Mouse (Mus musculus) T-helper 17 cell (primary cell): ENCODE data around the gene Ddah1.

Source experiments
- in situ Hi-C, 2 experiments: fragments of 300-600 bp; cut with MboI, MseI; formaldehyde crosslinking; loops; 1 replicate in 1 of 2; 2 replicates in 1 of 2; pipeline ENCODE4 v1.15.1; 2025; ENCODE audit warnings: high pct_unique_total_duplicates in 2 of 2

Gene Ddah1

DNA sequence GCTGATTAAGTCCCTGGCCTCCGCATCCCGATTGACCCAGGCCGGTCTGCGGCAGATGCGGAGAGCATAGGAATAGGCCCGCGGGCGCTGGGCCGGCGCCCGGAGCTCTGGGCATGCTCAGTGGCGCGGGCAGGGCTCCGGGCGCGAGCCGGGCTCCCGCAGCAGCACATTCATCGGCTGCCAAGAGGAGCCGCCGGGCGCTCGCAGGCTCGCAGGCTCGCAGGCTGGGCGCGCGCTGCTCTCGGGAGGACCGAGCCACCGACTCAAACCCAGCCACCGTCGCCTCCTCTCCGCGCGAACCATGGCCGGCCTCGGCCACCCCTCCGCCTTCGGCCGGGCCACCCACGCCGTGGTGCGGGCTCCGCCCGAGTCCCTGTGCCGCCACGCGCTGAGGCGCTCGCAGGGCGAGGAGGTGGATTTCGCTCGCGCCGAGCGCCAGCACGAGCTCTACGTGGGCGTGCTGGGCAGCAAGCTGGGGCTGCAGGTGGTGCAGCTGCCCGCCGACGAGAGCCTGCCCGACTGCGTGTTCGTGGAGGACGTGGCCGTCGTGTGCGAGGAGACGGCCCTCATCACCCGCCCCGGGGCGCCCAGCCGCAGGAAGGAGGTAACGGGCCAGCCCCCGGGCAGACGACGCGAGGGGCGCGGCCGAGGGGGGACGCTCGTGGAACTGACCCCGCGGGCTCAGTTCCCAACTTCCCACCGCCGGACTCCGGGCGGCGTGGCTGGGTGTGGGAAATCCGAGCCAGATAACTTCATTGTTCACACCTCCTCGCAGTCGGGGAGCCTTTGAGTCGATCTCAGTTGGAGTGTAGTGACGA is at the start of gene Ddah1:
TSS of gene Ddah1 (plus strand) at position 115 of the 818 bp plus-strand sequence.
- in situ Hi-C loops = no loop called here

DNA sequence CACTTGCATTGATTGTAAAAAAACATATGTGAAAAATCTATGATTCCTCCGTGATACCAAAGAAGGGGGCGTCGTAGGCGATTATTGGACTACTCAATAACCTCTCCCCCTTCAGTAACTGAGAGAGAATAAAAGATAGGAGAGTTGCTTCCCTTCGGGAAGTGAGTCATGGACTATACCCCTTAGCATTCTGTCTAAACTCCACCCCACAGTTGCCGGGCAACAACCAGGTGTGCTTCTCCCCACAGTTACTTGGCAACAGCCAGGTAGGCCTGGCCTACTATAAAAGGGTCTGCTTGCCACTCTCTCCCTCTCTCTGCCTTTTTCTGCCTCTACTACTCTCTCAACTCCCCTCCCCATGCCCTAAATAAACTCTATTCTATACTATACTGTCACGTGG is 42.6 kb upstream of the Ddah1 start:
- in situ Hi-C loops = loop anchor here in 1 of 2 experiments (5.0 kb wide), 1 partner anchor 81 kb away; no protein-coding TSS in a partner anchor

- in situ Hi-C loops = loop anchor here in 1 of 2 experiments (5.0 kb wide), 1 partner anchor 78 kb away; no protein-coding TSS in a partner anchor
Observed at GRCm38 (mm10) chr3:145719660-145720059, 38.8 kb upstream of the Ddah1 start.

GRCm38 (mm10) chr3:145725078-145725477 is 33.4 kb upstream of the Ddah1 start:
- in situ Hi-C loops = no loop called here

DNA sequence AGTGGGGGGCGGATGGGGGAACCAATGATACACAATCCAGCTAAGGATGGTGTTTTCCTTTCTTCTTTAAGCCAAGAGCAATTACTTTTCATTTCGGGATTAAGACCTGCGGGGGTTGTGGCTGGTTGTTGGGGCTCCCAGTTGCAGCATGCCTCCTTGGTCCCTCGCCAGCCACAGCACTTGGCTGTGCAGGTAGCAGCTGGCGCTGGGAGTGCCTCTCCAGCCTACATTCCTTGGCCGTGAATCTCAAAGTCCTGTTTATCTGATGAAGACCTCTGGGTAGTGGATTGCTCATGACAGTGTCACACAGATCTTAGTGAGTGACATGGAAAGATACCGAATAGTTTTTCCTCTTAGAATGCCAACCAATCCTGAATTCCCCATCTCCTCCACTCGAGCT is 30.1 kb upstream of the Ddah1 start:
- in situ Hi-C loops = no loop called here

DNA sequence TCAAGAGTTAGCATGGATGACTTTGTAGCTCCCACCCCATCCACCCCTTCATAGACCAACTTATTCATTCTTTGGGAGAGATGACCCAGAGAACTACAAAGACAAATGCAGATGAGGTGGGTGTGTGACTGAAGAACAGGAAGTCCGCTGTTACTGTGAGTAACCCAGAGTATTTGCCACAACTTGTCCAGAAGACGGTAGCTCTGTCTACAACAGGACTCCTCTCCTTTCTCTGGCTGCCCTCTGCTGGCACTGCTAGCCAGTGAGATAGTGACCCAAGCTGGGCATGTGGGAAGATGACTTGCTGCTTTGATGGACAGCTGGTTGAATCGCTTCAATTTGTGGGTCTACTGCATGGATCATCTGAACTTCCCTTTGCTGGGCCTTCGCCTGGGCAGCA is 28.9 kb upstream of the Ddah1 start:
- in situ Hi-C loops = no loop called here

GRCm38 (mm10) chr3:145730092-145730491 is 28.4 kb upstream of the Ddah1 start:
- in situ Hi-C loops = no loop called here

DNA sequence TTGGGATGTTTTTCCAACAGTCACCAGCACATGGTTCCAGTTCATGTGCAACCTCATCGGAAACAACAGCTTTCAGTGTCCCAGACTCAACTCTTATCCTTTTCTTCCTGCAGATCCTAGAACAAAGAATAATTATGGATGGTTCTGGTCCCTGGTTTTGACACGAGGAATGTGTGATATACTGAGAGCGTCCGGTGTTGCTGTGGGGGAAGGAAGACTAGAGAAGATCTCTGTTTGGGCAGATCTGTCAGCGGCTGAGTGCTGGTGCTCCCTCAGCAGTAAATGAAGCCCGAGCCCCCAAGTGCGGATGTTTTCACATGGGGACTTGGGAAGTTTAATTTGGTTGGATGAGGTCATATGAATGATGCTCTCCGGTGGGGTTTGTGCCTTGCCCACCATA is 23.6 kb upstream of the Ddah1 start:
- in situ Hi-C loops = no loop called here

GRCm38 (mm10) chr3:145736562-145736961 is 21.9 kb upstream of the Ddah1 start:
- in situ Hi-C loops = no loop called here

GRCm38 (mm10) chr3:145738662-145739061 is 19.8 kb upstream of the Ddah1 start:
- in situ Hi-C loops = no loop called here

- in situ Hi-C loops = loop anchor here in 1 of 2 experiments (10.0 kb wide), 1 partner anchor 705 kb away; the partner anchor contains the start of gene Clca1
Observed at GRCm38 (mm10) chr3:145739904-145740303, 18.6 kb upstream of the Ddah1 start.

DNA sequence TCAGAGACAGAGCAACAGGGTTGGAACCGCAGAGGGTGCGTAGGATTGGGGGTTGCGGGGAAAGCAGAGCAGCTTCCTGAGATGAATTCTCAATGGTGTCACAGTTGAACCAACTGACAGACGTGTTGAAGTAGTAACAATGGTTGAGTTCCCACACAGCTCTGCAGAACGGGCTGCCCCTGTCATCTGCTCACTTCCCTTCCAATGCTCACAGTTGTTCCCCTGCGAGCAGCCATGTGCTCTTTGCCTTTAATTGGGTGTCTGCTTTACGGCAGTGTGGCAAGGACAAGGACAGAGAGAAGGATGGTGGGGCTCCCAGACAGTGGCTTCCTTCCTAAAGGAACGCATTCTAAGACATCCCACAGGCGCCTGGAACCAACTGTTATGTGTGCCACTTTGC is 15.4 kb upstream of the Ddah1 start:
- in situ Hi-C loops = loop anchor here in 1 of 2 experiments (10.0 kb wide), 1 partner anchor 708 kb away; the partner anchor contains the start of gene Clca1

- in situ Hi-C loops = loop anchor here in 1 of 2 experiments (10.0 kb wide), 1 partner anchor 709 kb away; the partner anchor contains the start of gene Clca1
Observed at GRCm38 (mm10) chr3:145743476-145744027, 14.9 kb upstream of the Ddah1 start.

- in situ Hi-C loops = loop anchor here in 1 of 2 experiments (10.0 kb wide), 1 partner anchor 714 kb away; the partner anchor contains the start of gene Clca1
Observed at GRCm38 (mm10) chr3:145748626-145749025, 9.8 kb upstream of the Ddah1 start.

DNA sequence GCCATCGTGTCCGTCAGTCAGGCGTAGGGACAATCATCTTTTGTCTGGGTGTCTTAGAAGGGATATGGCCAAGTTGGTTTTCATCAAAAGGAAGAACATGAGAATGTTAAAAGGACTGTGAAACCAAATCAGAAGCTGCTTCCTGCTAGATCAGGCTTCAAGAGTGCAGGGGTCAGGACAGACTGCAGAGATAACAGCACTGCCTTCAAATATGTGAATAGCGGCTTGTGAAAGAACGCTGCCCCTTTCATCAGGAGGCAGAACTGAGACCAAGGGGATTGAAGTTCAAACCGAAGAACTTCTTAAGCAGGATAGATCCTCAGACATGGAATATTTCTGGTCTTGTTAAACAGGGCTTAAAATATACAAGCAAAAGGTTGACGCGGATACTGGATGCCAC is 2.0 kb upstream of the Ddah1 start:
- in situ Hi-C loops = no loop called here

DNA sequence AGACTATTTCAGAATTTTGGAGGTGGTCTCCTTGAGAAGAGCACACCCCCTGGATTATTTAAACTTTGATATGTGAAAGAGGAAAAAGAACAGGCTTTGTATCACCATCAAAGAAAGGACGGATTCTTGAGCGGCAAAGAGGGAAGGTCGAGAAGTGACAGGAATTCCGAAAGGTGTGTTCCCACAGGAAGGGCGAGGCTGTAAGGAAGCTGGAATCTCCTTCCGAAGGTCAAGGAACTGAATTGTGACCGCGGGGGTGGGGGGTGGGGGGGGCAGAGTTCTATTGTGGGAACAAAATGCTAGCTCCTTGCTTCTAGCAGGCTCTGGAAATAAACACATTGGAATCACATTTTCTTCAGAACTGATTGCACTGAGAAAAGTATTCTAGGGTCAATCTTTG is 1.3 kb upstream of the Ddah1 start:
- in situ Hi-C loops = no loop called here

GRCm38 (mm10) chr3:145757844-145758243 is 631 bp upstream of the Ddah1 start:
- in situ Hi-C loops = no loop called here

GRCm38 (mm10) chr3:145759379-145760209 is 1.1 kb downstream of the Ddah1 start:
- in situ Hi-C loops = loop anchor here in 1 of 2 experiments (10.0 kb wide), 1 partner anchor 1245 kb away; no protein-coding TSS in a partner anchor

DNA sequence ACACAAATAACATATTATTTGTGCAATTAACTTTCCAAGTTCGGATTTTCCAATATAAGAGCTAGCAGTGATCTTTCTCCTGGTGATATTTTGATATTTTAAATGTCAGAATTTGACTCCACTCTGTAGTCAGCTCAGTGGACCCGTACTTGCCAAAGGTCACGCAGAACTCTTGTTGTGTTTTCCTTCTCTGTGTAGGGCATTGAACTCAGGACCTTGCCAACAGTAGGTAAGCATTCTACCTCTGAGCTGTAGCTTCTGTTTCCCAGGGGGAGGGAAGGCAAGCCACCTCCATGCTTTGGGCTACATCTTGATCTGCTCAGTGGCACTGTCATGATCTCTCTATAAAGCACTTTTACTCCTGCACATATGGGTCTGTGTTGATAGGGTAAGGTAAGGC is 2.1 kb downstream of the Ddah1 start:
- in situ Hi-C loops = loop anchor here in 1 of 2 experiments (10.0 kb wide), 1 partner anchor 1246 kb away; no protein-coding TSS in a partner anchor

DNA sequence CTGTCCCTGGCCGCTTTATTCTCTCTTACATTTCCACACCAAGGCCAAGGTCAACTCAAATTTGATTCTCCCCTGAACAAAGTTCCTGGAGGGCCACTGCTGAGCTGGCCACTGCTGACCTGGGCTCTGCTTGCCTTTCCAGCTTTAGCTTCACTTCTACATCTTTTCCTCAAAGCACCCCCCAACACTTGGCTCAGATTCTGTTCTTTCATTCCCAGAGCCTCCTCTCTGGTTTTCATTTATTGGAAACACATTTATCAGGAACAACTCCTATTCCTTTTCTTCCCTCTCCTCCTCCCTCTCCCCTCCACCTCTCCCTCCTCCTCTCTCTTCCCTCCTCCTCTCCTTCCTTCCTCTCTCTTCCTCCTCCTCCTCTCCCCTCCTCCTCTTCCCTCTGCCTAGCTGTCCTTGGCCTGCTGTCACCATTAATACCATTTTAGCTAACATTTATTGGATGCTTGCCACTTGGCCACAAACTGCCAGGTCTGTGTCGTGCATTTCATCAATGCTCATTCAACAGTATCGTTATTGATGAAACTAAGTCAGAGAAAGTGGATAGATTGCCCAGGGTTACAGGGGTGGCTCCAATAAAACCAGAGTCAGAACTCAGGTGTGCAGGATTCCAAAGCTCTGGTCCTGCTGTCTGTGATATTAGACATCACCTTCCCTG is 3.2 kb downstream of the Ddah1 start:
- in situ Hi-C loops = loop anchor here in 1 of 2 experiments (10.0 kb wide), 1 partner anchor 1247 kb away; no protein-coding TSS in a partner anchor
